Mouse (Mus musculus): ENCODE measurements around the gene Olfr1442.

- TF ChIP-seq GATA1 (IDR thresholded peaks at IDR 0.05; ENCODE audit: low read length) (no peak), TAL1 (IDR thresholded peaks at IDR 0.05; ENCODE audit: low read length) (no peak)
Measured at GRCm38 (mm10) chr19:12649511-12649910, 20.7 kb upstream of the Olfr1442 start.

All from erythroblast, embryonic 14.5 days (primary cell).